Mouse (Mus musculus) cerebellum, adult 11 months (tissue): Measurements from ENCODE around the gene Celf1.
"Not testable (repeated sequence)": the region's sequence is repeated elsewhere in the genome, so short reads cannot be mapped to it uniquely, and the experiment has no call there.

Experiments used
- DNase-seq: peaks from one replicate; pipeline ENCODE4 v3.0.0; 2022

The Celf1 gene

DNA sequence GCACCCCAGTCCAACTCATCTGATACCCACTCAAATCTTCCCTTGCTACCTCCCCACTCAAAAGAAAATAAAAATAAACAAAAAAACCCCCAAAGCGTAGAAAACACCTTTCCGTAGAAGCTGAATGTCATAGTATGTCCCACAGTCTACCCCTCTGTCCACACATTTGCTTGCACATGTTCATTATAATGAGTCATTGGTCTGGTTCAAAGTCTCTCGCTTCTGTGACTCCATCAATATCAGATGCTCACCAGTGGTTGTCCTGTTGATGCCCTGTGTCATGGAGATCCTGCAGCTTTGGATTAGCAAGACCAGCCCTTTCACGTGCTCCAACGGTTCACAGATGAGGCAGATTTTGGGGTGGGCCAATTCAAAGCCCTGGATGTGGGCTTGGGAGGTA, 10.0 kb downstream of the Celf1 start:
- no peak for DNase-seq

DNA sequence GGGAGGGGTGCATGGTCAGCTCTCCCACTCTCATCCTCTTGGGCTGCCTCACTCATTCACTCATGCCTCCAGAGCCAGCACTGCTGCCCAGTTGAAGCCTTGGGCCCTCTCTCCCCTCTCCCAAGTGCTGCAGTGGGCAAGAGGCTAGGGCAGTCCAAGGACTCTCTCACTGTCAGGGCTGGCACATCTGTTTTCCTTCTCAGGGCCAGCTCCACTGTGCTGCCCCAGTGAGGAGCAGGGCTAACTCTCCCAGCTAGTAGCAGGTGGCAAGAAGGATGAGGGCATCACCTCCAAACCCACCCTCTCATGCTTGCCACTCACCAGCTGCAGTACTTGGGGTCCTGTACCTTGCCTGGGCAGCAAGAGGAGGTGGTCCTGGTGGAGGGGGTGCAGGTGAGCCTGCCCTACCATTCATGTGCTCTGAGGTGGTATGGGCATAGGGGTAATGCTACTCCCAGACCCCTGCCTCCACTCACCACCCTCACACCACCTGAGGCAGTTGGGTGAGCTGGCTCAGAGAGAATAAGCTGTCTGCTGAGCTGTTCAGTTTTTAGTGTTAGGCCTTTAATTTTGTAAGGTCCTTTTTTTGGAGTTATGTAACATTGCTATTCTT, 10.5 kb downstream of the Celf1 start:
- DNase-seq: no peak

DNA sequence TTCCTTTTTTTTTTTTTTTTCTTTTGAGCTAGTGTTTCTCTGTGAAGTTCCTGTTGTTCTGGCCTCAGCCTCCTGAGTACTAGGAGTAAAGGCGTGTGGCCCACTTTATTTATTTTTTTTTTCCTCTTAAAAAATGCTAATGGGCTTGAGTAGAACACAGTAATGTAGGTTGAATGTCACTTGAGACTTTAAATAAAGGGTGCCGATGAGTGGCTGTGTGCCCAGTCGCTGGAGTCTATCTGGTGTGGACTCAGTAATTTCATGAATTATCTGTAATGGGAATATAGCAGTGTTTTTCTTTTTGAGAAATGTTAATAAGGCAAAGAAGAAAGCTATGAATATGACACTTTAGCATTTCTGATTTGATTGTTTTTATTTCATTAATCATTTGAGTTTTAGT, 13.3 kb downstream of the Celf1 start:
- no peak for DNase-seq

DNA sequence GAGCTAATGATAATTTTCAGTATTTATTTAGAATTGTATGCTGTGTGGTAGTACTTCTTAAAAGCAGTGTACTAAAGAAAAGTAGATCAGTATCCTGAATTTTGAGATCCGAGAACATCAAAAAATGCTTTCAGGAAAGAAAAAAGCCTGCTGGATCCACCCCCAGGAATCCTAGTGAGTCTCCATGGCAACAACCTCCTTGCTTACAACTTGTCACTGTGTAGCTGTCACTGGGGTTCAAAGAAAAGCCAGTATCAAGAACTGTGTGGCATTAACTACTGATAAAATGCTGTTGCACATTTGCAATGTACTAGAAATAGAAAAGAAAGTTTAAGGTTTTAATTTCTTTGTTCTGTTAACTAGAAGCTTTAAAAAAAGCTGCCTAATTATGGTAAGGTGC, 15.9 kb downstream of the Celf1 start:
- no peak for DNase-seq

DNA sequence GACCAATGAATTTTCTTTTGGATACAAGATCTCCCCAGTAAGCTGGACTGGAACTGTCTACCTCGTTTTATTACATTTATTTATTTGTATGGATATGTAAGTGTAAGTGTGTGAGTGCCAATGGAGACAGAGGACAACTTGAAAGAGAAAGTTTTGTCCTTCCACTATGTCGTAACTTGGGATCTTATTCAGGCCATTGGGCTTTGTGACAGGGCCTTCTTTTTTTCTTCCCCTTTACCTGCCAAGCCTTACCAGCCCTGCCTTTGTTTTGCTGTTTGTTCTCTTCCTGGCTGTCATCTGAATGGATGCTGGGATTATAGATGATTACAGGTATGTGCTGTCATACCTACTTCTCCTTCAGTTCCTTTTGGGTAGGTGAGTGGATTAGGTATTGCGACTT, 18.7 kb downstream of the Celf1 start:
- no peak for DNase-seq

DNA sequence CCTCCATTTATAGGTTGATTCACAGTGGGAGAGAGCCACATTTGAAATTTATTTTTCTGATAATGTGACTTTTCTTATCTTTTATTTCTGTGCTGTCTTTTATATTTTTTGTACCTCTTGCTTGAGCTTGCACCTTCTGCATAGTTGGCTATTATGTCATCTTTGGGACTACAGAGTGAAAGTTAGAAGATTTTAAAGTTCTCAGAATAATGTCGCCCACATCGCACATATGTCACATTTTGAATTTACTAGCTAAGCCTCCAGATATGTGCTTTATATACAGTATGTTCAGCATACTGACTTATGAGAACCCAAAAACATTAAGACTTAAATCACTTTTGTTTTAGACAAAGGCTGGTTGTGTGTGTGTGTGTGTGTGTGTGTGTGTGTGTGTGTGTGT, 19.8 kb downstream of the Celf1 start:
- no peak for DNase-seq

DNA sequence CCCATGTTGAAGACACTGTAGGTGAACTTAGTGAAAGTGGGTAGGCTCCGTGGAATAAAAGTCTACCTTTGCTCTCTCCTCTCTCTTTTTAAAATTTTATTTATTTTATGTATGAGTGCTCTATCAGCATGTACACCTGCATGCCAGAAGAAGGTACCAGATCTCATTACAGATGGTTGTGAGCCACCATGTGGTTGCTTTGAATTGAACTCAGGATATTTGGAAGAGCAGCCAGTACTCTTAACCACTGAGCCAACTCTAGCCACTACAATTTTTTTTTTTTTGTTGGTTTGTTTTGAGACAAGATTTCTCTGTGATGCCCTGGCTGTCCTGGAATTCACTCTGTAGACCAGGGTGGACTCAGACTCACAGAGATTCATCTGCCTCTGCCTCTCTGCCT, 23.1 kb downstream of the Celf1 start:
- peak; percentile 44 for DNase-seq

DNA sequence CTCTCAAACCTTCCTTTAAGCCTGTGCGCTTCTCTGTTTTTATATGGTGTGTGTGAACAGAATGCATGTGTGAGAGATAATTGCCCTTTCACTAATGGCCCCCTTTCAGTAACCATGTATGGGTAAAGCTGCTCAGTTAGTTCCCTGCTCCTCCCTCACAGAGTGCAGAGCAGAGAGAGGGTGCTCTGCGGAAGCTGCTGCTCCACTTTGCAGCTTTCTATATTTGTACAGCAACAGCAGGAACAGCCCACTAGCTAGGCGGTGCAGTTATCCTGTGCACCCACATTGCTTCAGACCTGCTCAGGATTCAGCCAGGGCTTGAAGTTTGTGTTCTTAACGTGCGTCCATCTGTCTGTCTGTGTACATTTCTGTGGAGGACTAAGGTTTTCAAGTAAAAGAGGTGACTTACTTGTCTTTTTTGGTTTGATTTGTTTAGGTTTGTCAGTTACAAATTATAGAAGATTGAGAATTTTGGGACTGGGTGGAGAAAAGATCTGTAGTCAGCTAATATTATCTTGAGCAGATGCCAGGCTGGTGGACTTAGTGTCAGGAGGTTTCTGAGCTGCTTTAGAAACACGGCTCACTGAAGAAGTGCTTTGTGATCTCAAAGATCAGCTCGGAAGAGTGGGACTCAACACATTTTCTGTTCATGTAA, 24.8 kb downstream of the Celf1 start:
- peak; percentile 40 for DNase-seq

DNA sequence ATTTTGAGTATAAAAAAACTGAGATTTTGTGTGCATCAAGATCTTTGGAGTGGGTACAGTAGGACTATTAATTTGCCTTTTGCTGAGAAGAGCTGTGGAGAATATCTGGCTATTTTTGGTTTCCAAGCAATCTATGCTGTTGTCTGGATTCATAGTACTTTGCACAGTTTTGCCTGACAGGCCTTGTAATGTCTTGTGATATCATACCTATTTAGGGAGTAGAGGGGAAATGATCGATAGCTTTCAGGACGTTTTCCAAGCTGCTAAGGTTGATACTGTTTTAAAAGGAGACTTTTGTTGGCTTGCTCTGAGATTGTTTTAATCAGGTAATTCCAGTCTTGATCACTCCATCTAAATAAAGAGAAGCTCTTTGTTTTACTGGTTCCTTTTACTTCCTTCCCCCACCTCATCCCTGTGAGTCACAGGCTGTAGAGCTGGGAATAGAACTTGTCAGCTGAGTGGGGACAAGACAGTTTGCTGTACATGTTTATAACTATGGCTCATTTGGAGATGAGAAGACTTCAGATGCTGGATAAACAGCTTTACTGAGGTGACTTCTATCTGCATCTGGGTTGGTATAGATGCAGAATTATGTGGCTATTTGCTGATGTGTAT, 25.4 kb downstream of the Celf1 start:
- no peak for DNase-seq

DNA sequence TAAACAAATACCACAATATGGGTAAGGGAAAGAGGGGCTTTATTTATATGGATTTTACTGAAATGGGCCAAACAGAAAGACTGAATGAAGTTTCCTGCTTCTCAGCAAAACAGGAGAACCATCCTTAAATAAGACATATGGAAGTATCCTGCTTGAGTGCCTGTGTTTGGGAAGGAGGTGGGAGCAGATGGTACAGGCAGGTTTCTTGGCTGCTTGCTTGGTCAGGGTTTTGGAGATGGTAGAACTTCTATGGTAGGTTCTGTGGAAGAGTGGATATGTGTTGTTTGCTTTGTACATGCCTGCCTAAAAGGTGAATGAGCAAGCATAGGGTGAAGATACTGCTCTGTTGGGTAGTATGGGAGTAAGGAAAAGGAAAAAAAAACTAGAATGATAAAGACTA, 30.4 kb downstream of the Celf1 start:
- peak; percentile 71 for DNase-seq

DNA sequence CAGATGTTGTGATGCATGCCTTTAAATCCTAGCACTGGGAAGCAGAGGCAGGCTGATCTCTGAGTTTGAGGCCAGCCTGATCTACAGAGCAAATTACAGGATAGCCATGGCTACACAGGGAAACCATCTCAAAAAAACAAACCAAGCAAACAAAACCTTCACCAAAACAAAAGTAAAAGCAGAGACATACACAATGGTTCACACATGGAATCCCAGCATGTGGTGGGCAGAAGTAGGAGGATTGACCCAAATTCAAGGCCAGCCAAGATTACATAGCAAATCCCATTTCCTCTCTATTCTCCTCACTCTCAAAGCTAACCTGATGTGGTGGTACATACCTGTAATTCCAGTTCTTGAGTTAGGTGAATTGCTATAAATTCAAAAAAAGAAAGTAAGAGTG, 33.9 kb downstream of the Celf1 start:
- DNase-seq: peak; percentile 43

DNA sequence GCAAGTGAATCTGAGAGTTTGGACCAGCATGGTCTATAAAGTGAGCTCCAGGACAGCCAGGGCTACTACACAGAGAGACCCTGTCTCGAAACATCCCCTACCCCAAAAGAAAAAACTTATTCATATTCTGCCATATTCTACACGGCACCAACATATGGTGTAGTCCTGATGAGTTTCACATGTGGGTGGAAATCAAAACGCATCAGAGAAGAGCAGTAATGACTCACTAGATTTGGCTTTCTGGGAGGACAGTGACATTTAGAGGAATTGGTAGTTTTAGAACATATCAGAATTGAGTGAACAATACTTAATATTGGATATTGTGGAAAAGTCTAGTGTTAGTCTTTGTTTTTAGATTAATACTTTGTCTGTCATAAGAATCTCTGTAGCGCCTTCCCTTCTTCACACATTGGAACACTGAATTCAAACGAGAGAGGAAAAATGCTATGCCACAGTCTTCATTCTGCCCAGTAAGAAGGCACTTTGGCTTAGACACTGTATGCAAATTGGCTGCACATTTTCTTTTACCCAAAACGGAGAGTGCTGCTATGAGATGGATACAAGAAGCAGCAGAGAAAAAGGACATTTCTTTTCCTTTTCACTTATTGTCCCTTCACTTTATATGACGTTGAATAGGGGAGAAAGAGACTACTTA, 35.1 kb downstream of the Celf1 start:
- no peak for DNase-seq

DNA sequence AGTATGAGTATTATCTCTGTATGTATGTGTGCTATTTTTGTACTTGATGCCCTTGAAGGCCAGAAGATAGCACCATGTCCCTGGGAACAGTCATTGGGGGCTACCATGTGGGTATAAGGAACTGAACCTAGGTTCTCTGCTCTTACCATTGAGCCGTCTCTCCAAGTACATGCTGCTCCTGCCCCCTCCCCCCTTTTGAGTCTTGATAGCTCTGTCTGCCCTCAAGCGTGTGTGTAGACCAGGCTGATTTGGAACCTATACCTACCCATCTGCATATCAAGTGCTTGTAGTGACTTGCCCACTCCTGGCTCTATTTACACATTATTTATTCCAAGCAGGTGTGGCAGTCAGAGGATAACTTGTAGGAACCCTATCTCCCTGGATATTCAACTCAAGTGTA, 36.4 kb downstream of the Celf1 start:
- no peak for DNase-seq

DNA sequence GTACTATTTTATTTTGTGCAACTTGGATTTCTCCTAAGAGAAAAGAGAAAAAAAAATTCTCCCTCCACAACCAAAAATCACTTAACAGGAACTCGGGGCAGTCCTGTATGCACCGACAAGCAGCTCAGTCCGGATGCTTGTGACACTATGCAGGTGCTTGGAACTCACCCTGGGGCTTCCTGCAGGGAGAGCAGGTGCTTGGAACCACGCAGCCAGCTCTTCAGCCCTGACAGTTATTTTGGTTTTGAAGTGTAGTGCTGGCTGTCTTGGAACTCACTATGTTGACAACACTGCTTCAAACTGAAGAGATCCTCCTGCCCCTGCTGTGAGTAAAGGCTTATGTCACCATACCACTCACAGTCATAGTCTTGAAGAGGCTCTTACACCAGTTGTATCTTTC, 37.1 kb downstream of the Celf1 start:
- peak; percentile 59 for DNase-seq

DNA sequence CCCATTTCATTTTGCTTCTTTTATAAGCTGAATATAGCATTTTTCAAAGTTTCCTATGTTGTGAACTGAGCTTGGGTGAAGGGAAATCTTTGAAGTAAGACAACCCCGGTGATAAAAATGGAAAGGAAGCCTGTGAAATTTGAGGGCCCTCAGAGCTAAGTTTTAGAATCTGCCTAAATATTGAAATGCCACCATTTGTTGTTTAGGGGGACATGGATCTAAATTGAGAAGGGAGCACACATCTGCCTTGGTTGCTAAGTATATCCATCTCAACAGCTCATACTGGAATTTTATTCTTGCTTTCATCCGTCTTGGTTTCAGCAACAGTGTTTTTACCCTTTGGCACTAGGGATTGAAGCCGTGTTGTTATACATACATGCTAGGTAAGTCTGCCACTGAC, 45.9 kb downstream of the Celf1 start:
- DNase-seq: no peak

DNA sequence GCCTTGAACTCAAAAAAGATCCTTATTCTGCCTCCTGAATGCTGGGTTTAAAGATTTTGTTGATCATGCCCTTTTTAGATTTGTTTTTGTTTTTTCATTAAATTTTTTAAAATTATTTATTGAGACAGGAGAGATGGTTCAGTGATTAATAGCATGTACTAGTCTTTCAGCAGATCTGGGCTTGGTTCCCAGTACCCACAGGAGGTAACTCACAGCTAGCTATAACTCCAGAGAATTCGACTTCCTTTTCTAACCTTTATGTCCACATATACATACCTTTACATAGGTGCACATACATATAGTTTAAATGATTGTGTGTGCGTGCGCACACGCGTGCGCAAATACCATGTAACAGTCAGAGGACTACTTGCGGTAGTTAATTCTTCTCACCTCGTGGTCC, 68.4 kb downstream of the Celf1 start:
- no peak for DNase-seq

DNA sequence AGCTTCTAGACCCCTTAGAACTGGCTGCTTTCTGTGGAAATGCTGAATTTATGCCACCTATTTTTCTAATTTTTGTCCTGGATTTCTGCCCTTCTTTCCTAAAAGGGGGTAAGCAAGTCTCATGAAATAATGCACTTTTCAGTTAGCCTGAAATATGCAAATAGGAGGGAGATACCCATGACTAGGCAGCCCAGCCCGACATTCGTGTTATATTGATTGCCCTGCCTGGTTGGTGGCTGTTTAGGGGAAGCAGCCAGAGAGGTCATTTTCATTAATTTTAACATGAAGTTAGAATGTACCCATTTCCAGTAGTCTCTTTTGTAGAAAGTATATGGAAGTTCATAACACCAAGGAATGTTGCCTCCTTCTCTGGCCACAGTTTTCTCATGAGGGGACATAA, 73.7 kb downstream of the Celf1 start:
- DNase-seq: no peak

DNA sequence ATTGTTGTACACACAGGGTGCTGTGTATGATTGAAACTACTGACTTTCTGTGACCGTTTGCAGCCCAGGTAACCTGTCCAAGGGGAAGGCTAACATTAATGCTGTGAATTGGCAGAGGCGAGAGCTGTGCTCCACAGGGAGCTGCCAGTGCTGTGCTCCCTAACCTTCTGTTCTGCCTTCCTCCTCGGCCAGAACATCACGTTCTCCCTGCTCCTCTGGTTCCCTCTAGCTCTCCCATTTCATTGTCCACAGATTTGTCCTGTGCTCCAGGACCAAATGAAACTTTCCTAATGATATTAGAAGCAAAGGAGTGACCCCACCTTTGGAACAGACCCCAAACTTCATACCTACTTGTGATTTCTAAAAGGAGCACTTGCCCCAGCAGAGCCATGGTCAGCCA, 75.2 kb downstream of the Celf1 start:
- peak; percentile 72 for DNase-seq

DNA sequence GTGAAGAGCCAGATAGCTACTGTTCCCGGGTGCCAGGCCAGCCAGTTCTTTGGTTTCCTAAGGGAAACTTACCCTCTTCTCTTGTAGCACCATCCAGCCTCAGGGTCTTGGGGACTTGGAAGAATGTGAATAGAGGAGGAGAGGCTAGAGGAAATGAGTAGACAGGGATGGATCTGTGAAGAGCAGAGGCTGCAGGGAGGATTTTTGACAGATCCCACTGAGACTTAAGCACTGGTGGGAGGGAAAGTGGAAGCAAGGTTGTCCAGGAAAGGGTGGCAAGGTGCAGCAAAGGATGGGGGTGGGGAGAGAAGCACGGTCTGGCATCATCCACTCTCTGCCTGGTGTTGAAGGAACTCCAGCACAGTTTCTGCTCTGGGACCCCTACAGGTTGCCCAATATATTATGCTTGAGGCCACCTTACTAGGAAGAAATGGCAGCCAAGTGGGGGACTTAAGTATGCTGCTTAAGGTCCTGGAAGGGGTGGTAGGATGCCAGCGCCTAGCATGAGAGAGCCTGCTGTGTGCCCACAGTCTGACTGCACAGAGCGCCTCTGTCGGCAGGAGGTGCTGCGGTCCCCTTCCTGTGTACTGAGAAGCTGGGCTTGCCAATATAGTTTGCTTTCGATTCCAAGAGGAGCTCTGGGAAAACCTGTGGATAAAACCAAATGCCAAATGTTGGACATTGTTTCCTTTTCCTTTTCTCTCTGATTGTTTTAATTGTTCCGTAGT, 78.0 kb downstream of the Celf1 start:
- peak; percentile 46 for DNase-seq

DNA sequence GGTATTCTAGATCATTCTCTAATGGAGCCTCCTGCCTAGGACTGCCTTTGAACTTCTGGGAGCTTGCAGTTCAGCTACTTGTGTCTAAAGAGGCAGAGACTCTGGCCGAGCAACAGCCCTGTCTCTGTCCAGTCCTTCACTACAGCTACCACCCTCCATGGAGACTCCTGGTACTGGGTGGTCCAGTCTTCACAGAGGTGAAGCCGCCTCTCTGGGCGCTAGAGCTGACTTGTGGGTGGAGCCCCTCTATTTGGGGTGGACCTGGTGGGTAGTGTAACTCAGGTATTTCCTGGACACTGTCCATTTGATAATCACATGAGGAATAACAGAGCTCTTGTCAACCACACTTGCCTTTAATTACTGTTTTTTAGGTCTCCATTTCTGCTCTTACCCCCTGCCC, 79.7 kb downstream of the Celf1 start:
- DNase-seq: no peak

DNA sequence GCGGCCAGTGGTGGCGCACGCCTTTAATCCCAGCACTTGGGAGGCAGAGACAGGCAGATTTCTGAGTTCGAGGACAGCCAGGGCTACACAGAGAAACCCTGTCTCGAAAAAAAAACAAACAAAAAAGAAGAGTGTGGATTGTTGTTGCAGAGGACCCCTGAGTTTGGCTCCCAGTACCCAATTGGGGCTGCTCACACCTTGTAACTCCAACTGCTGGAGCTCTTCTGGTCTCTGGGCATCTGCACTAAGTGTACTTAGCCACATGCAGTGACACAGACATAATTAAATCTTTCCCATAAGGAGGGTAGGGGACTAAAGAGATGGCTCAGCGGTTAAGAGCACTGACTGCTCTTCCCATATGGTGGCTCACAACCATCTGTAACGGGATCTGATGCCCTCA, 82.1 kb downstream of the Celf1 start:
- not testable (repeated sequence) for DNase-seq

DNA sequence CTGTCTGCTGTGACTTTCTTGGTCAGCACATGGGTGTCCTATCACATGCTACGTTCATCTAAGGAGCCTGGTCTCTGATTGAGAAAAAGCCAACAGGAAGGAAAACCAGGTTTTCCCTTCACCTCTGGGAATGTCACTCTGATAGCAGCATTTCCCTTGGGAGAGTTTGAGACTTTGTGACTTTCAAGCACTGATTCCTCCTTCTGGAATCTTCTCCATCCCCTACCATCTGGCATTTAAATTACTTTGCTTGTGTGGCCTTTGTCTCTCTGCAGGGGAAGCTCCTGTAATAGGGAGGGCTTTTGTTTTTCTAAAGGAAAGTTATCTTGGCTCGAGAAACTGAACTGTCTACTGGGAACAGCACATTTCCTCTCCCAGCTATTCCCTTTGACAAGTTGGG, 82.9 kb downstream of the Celf1 start:
- no peak for DNase-seq

DNA sequence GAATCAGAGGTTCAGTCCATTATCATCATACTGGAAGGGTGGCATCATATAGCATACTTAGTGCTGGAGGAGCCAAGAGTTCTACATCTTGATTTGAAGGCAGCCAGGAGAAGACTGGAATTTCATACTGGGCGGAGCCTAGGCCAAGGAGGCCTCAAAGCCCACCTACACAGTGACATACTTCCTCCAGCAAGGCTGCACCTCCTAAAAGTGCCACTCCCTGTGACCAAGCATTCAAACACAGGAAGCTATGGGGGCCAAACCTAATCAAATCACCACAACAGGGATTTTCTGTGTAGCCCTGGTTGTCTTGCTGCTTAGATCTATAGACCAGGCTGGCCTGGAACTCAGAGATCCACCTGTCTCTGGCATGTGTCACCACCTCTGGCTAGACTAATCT, 83.8 kb downstream of the Celf1 start:
- DNase-seq: no peak

DNA sequence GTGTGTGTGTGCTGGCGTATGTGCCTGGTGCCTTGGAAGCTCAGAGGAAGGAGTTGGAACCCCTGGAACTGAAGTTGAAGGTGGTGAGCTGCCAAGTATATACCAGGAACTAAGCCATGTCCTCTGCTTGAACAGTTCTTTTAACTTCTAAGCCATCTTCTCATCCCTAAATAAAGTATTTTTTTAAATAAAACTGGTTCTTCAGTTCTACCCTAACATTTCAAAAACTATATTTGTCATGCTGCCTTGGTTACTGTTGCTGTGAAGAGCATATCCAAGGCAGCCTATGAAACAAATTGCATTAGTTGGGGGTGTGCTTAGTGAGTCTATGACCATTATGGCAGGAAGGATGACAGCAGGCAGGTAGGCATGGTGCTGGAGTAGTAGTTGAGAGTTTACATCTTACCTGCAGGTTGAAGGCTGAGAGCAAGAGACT, 84.9 kb downstream of the Celf1 start:
- no peak for DNase-seq
